Mouse (Mus musculus) liver, adult 2 months (tissue): ENCODE results near the gene Pcsk2. TPM values are rescaled to one million over a fixed set of nuclear protein-coding genes. Genes with fewer than 3 reads are reported as not detected.

Experiments used
- DNase-seq: peaks from one replicate; pipeline ENCODE4 v3.0.0-alpha.2; 2011; ENCODE audit warnings: low read depth, low spot score; ENCODE audit errors: extremely low read depth
- H3K27ac ChIP-seq: fragments of 200-500 bp; replicated peaks from 2 replicates; pipeline ENCODE4 v1.5.1; 2012; ENCODE audit warnings: low read depth, mild to moderate bottlenecking, control low read depth, inconsistent platforms, low read length; ENCODE audit not compliant: insufficient read depth
- H3K27me3 ChIP-seq: fragments of 200-500 bp; 2 replicates; pipeline ENCODE4 v1.6.1; 2012; ENCODE audit warnings: mild to moderate bottlenecking, moderate library complexity, low read length, inconsistent platforms; ENCODE audit not compliant: control insufficient read depth, insufficient read depth
- H3K36me3 ChIP-seq: fragments of 200-500 bp; 2 replicates; pipeline ENCODE4 v1.6.1; 2012; ENCODE audit warnings: low read length, inconsistent platforms; ENCODE audit not compliant: control insufficient read depth, insufficient read depth
- H3K4me1 ChIP-seq: fragments of 200-500 bp; 2 replicates; pipeline ENCODE4 v1.6.1; 2011; ENCODE audit warnings: low read length; ENCODE audit not compliant: control insufficient read depth, insufficient read depth
- H3K4me3 ChIP-seq: fragments of 200-500 bp; 2 replicates; pipeline ENCODE4 v1.5.1; 2011; ENCODE audit warnings: low read depth, mild to moderate bottlenecking, control low read depth, low read length, moderate library complexity; ENCODE audit not compliant: insufficient read depth
- H3K79me2 ChIP-seq: fragments of 200-500 bp; 2 replicates; pipeline ENCODE4 v1.6.1; 2012; ENCODE audit warnings: inconsistent platforms, mild to moderate bottlenecking, low read length, moderate library complexity; ENCODE audit not compliant: control insufficient read depth, insufficient read depth
- H3K9ac ChIP-seq: fragments of 200-500 bp; 2 replicates; pipeline ENCODE4 v1.6.1; 2012; ENCODE audit warnings: low read depth, mild to moderate bottlenecking, control low read depth, inconsistent platforms, low read length
- CTCF ChIP-seq: fragments of 200-500 bp; IDR thresholded peaks from 2 replicates; pipeline ENCODE4 v1.5.1; 2011; ENCODE audit warnings: low read depth, low read length, control low read depth
- POLR2A ChIP-seq: fragments of 200-500 bp; IDR thresholded peaks from 2 replicates; pipeline ENCODE4 v1.6.1; 2011; ENCODE audit warnings: low read length, control low read depth; ENCODE audit not compliant: insufficient read depth; ENCODE audit errors: extremely low read depth
- WGBS: fragments of 180-500 bp; shearing (Covaris S2); methylation state at CpG from one replicate; pipeline ENCODE4 v1.1.7; 2018; 5-methylcytosine and 5-hydroxymethylcytosine counted together
- polyA plus RNA-seq: library from polyadenylated mRNA; depleted of rRNA; stranded (reverse); fragments of >200 nt; gene quantifications from 2 replicates; pipeline ENCODE4 v1.2.3, GENCODE M21; 2012
- total RNA-seq: library from RNA; depleted of rRNA; stranded (reverse); fragments of >200 nt; gene quantifications from 2 replicates; pipeline ENCODE4 v1.2.3, GENCODE M21; 2014

Pcsk2 gene
- total and polyA plus RNA-seq, 2 experiments, result not detected

GRCm38 (mm10) chr2:143713902-143714301 is 167.9 kb downstream of the Pcsk2 start:
- H3K27ac ChIP-seq, result no peak overlapping the region
- no peak for DNase-seq
- H3K79me2 ChIP-seq, result no peaks in the 10 kb centered on the region
- no peak overlapping the region for H3K4me3 ChIP-seq
- no peaks in the 10 kb centered on the region for H3K36me3 ChIP-seq
- no peaks in the 10 kb centered on the region for H3K27me3 ChIP-seq
- H3K4me1 ChIP-seq, result no peaks in the 10 kb centered on the region
- TF ChIP-seq CTCF (no peak), POLR2A (no peak)
- H3K9ac ChIP-seq, result no peak overlapping the region
- WGBS, result 90% methylated on average over 4 of the region's 4 CpGs

- no peak for DNase-seq
- TF ChIP-seq POLR2A (no peak), CTCF (no peak)
- Histone ChIP-seq H3K79me2 (no peaks in the 10 kb centered on the region), H3K4me3 (no peak overlapping the region), H3K36me3 (no peaks in the 10 kb centered on the region), H3K27me3 (no peaks in the 10 kb centered on the region), H3K4me1 (no peaks in the 10 kb centered on the region), H3K27ac (no peak overlapping the region), H3K9ac (no peak overlapping the region)
- 63% methylated on average over 4 of the region's 4 CpGs for WGBS
Measured at GRCm38 (mm10) chr2:143715110-143715509, 169.2 kb downstream of the Pcsk2 start.

GRCm38 (mm10) chr2:143723231-143723630 is 177.3 kb downstream of the Pcsk2 start:
- no peak for TF ChIP-seq CTCF
- no peak for TF ChIP-seq POLR2A
- H3K4me1 ChIP-seq, result no peaks in the 10 kb centered on the region
- DNase-seq, result no peak
- H3K4me3 ChIP-seq, result no peak overlapping the region
- no peaks in the 10 kb centered on the region for H3K27me3 ChIP-seq
- 12% methylated on average over 4 of the region's 4 CpGs for WGBS
- no peaks in the 10 kb centered on the region for H3K36me3 ChIP-seq
- no peak overlapping the region for H3K9ac ChIP-seq
- no peak overlapping the region for H3K27ac ChIP-seq
- H3K79me2 ChIP-seq, result no peaks in the 10 kb centered on the region

- H3K36me3 ChIP-seq, result no peaks in the 10 kb centered on the region
- no peak for TF ChIP-seq CTCF
- whole genome bisulfite sequencing, result 81% methylated on average over 4 of the region's 4 CpGs
- no peaks in the 10 kb centered on the region for H3K4me1 ChIP-seq
- DNase-seq, result no peak
- H3K4me3 ChIP-seq, result no peak overlapping the region
- H3K9ac ChIP-seq, result no peak overlapping the region
- H3K27ac ChIP-seq, result no peak overlapping the region
- H3K79me2 ChIP-seq, result no peaks in the 10 kb centered on the region
- H3K27me3 ChIP-seq, result no peaks in the 10 kb centered on the region
Measured at GRCm38 (mm10) chr2:143724101-143724500, 178.1 kb downstream of the Pcsk2 start.

DNA sequence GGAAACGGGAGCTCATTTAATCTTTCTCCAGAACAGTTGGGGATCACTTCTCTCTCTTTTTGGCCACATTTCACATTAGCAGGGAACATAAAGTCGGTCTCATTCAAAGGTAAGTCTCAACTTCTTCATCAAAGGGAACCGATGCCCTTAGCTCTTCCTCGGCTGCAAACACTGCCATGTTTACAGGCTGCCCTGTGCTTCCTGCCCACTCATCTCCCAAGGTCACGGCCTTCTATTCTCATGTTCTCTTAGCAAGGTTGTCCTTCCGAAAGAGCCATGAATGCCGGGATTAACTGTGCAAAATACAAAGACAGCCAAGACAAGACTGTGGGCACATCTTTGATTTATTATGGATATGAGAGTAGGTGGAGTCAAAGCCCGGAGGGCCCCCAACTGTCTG is 178.8 kb downstream of the Pcsk2 start:
- no peak overlapping the region for H3K27ac ChIP-seq
- no peaks in the 10 kb centered on the region for H3K36me3 ChIP-seq
- H3K4me3 ChIP-seq, result no peak overlapping the region
- no peaks in the 10 kb centered on the region for H3K27me3 ChIP-seq
- TF ChIP-seq CTCF (no peak), POLR2A (no peak)
- WGBS, result 56% methylated on average over 8 of the region's 8 CpGs
- H3K79me2 ChIP-seq, result no peaks in the 10 kb centered on the region
- DNase-seq, result no peak
- H3K4me1 ChIP-seq, result no peaks in the 10 kb centered on the region
- H3K9ac ChIP-seq, result no peak overlapping the region

- no peak for DNase-seq
- no peak overlapping the region for H3K4me3 ChIP-seq
- TF ChIP-seq POLR2A, result no peak
- no peak for TF ChIP-seq CTCF
- H3K9ac ChIP-seq, result no peak overlapping the region
- no peaks in the 10 kb centered on the region for H3K79me2 ChIP-seq
- H3K36me3 ChIP-seq, result no peaks in the 10 kb centered on the region
- H3K27ac ChIP-seq, result no peak overlapping the region
- H3K27me3 ChIP-seq, result no peaks in the 10 kb centered on the region
- no peaks in the 10 kb centered on the region for H3K4me1 ChIP-seq
- WGBS, result 83% methylated on average over 10 of the region's 10 CpGs
Measured at GRCm38 (mm10) chr2:143732501-143732900, 186.5 kb downstream of the Pcsk2 start.
